Mouse (Mus musculus) cerebellum, postnatal 10 days (tissue): Measurements from ENCODE around the gene Abhd5.
A peak's percentile ranks its signal among the peaks of the same experiment; 100 is the strongest.
"Not testable (repeated sequence)": the region's sequence is repeated elsewhere in the genome, so short reads cannot be mapped to it uniquely, and the experiment has no call there.

Source experiments
- DNase-seq, 2 experiments: peaks; one replicate each; pipeline ENCODE4 v3.0.0; 2021; ENCODE audit warnings: mixed read lengths in 2 of 2

Abhd5 gene

DNA sequence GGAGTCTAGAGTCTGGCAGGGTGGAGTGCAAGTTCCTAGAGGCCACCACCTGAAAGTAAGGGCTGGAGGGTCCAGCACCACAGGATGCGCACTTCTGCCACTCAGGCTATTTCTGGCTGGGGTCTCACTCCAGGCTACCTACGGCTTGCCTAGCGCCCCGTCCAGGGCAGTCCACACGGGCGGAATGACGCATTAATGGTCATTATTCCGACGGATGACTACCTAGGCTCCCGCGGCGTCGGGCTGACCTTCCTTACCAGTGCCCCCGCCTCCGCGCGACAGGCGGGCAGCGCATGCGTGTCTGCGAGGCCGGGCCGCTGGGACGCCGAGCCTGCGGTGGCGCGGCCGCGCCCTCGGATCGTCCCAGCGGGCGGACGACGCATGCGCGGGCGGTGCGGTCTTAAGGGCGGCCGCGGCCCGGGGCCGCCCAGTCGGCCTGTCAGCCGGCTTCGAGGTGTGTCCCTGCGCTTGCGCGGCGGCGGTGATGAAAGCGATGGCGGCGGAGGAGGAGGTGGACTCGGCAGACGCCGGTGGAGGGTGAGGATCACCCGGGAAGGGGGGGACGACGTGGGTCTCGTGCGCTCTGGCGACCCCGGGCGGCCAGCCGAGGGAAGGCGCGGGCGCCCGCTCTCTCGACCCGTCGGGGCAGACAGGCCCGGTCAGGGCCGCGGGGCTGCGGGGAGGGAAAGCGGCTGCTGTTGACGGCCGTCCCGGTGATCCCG lies at the start of gene Abhd5:
TSS of gene Abhd5 (plus strand) at position 306 of the 722 bp plus-strand sequence.
- DNase-seq: peak; percentile 96 to 97

GRCm38 (mm10) chr9:122305302-122305701 lies 46.1 kb upstream of the Abhd5 start:
- no peak for DNase-seq

- DNase-seq: no peak
These were observed 42.1 kb upstream of the Abhd5 start for GRCm38 (mm10) chr9:122309013-122309980.

GRCm38 (mm10) chr9:122310613-122311049 lies 40.8 kb upstream of the Abhd5 start:
- peak; percentile 86 to 88 for DNase-seq

- peak in 1 of 2 experiments; percentile 25 for DNase-seq
These were observed 40.2 kb upstream of the Abhd5 start for GRCm38 (mm10) chr9:122311051-122311760.

DNA sequence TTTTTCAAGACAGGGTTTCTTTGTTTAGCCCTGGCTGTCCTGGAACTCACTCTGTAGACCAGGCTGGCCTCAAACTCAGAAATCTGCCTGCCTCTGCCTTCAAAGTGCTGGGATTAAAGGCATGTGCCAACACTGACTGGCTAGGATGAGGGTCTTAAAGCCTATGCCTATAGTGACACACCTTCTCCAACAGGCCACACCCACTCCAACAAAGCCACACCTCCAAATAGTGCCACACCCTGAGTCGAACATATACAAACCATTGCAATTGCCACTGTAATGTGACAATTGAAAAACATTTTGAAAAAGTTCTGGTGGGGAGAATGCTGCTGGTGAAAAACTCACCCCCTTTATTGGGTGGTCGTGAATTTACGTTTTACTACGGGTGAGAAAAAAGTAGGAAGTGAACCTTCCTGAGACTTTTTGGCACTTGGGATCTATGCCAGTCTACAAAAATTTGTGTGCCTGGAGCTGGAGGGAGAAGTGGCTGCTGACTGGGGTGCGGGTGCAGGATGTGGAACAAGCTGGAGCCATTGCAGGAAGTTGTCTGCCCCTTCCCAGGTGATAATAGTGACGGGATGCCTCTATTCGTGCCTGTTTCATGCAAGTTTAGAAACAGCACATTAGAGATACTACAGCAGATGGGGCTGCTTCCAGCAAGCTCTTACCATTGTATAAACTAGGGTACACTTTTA lies 39.0 kb upstream of the Abhd5 start:
- no peak for DNase-seq

GRCm38 (mm10) chr9:122313128-122313527 lies 38.3 kb upstream of the Abhd5 start:
- not testable (repeated sequence) for DNase-seq

DNA sequence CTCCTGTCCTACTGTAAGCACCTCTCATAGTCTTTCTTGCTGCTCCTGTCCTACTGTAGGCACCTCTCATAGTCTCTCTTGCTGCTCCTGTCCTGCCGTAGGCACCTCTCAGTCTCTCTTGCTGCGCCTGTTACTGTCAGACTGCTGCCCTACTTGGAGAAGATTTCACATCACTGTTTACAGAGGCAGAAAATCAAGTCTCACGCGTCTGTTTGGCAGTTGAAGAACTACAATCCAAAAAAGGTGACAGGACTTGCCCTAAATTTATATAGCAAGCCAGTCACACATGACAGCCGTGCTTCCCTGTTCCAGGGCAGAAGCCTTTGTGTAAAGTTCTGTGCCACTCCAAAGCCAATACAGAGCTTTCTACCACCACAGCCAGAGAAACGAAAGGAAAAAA lies 37.0 kb upstream of the Abhd5 start:
- DNase-seq: no peak

DNA sequence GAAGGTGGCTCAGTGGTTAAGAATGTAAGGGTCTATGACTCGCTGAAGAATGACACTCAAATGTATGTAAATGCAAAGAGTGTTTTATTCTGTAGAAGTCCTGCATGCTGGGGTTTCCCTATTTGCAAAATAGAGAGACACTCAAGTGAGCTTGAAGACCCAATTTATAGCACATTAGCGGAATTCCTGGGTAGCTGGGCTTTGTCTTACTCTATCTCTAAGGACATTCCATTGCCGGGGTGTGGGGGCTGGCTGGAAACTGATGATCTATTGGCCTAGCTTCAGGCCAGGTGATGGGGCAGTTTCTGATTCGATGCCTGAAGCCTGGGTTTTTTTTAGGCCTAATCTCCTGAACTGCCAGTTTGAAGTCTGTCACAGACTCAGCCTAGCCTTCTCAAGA lies 36.5 kb upstream of the Abhd5 start:
- DNase-seq: no peak

DNA sequence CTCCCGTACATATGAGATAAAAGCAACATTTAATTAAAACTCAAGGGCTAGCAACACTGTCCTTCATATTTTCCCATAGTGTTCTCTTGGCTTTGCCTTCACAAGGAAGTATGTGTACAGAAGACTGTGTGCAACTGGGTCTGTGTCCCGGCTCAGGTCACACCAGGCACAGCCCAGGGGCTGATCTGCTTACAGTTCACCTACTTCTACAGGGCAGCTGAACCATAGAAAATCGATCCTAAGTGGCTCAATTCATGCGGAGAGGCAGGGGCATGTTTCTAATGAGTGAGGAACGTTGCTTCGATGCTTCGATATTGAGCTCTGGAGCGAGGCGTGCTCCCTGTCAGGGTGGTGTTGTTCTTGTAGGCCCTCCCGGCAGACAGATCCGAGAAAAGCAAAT lies 35.9 kb upstream of the Abhd5 start:
- no peak for DNase-seq

DNA sequence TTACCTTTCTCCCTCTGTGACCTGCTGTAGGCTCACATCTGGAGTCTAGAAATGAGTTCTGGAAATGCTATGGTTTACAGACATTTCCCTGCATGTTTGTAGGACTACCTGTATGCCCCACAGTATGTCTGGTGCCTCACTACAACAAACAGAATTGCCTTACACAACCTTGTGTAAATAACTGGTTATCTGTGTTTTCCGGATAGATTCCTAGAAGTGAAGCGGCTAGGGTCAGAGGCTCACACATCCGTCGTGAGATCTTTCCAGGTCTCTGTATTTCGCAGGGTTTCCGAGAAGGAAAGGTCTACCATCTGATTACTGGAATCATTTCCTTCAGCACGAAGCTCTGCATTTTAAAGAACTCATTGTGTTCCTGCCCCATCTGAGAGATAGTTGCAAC lies 34.8 kb upstream of the Abhd5 start:
- DNase-seq: no peak

DNA sequence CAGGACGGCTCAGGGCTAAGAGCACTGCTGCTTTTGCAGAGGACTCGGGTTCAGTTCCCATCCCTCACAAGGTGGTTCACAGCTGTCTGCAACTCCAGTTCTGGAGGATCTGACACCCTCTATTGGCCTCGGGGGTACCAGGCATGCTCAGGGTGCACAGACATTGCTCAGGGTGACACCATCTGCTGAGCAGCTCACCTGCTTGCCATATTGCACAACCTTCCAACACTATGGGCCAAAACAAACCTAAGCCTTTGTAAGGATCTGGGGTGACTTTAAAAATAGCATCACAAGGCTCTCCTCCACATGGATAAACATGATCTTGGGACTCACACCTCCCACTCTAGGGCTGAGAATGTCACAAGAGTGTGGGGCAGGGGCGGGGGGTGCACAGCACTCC lies 30.8 kb upstream of the Abhd5 start:
- DNase-seq: no peak

DNA sequence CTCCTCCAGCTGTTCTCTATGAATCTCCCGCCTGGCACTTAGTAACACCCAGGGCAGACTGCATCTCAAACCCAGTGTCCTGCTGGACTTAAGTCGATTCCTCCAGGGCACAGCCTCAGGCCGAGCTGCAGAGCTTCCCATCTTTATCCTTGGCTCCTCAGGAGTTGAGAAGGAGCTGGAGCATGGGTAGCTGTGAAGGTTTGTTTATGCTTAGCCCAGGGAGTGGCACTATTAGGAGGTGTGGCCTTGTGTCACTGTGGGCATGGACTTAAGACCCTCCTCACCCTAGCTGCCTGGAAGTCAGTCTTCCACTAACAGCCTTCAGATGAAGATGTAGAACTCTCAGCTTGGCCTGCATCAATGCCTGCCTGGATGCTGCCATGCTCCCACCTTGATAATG lies 29.1 kb upstream of the Abhd5 start:
- DNase-seq: no peak

DNA sequence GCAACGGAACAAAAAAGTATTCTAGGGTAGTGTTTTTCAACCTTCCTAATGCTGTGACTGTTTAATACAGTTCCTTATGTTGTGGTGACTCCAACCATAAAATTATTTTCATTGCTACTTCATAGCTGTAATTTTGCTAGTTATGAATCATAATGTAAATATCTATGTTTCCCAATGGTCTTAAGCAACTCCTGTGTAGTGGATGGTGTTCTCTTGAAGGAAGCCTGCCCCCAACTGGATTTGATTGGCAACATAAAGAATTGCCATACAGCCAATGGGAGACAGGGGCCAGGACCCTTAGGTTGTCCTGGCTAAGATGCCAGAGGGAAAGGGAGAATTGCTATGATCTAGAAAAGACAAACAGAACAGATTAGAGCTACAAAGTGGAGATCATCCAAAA lies 25.4 kb upstream of the Abhd5 start:
- no peak for DNase-seq

GRCm38 (mm10) chr9:122328199-122328598 lies 23.2 kb upstream of the Abhd5 start:
- DNase-seq: no peak

GRCm38 (mm10) chr9:122336677-122337076 lies 14.7 kb upstream of the Abhd5 start:
- DNase-seq: no peak

DNA sequence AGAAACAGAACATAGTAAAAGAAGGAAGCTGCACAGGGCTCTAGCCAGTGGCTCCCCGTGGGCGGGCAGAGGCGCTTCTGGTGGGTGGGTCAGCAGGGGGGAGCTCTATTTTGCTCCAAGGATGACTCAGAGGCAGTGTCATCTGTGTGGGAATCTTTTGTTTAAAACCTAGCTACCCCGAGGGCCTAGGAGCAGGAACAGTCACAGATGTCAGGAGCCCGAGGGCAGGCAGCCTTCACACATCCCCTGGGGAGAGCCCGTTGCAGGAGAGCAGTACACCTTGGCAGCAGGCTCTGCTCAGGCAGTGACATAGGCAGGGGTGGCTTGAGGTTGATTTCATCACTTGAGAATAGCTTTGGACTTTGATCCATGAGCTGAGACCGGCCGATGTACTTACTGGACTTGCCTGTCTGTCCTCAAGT lies 13.9 kb upstream of the Abhd5 start:
- DNase-seq: no peak

- no peak for DNase-seq
These were observed 11.4 kb upstream of the Abhd5 start for GRCm38 (mm10) chr9:122339972-122340371.

- no peak for DNase-seq
These were observed 8.0 kb upstream of the Abhd5 start for GRCm38 (mm10) chr9:122343399-122343798.

GRCm38 (mm10) chr9:122344560-122344959 lies 6.8 kb upstream of the Abhd5 start:
- DNase-seq: no peak

GRCm38 (mm10) chr9:122345291-122345690 lies 6.1 kb upstream of the Abhd5 start:
- no peak for DNase-seq

DNA sequence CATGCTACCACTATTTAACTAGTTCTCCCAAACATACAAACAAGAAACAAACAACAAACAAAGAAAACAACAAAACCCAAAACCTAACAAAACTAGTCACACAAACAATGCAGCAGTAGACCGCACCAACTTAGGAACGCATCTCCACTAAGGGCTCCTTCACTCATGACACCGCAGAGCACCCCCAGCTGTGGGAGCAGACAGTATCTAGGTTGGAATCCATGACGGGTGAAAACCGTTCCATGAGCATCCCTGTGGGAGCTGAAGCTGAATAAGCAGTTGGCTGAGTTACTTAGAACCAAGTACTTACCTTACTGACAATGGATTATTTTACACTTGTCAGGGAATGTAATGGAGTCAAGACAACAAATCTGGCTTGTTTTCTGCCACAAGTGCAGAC lies 5.3 kb upstream of the Abhd5 start:
- DNase-seq: no peak

DNA sequence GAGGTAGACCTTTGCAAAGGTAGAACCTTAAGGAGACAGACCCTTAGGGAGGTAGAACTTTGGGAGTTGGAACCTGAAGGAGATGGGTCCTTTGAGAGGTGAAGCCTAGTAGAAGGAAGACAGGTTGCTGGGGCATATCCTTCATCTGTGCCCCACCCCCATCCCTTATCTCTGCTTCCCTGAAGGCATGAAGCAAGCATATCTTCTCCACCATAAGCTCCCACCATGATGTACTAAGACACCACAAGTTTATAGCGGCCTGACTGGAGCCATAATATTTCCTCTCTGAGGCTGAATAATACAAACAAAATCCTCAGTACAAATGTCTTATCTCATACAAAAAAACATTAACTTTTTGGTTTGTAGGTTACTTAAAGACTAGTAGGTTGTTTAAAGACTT lies 3.5 kb upstream of the Abhd5 start:
- DNase-seq: no peak
